Comparison of ENCODE assay signal across 8 mouse cellular contexts in genomic region chr1:106544817-106545612, GRCm38 (mm10).
DNase-seq lines count a peak whose midpoint lies in the region; ATAC-seq and TF ChIP-seq lines count a peak whose summit lies in the region.

No protein-coding gene starts in this region.

- in situ Hi-C loops in Patski (cut with MboI; ENCODE audit: low pct_unique_long_range_greater_than_20kb), result loop anchor here (5.0 kb wide), 1 partner anchor 167 kb away; the partner anchor contains the start of gene Bcl2

- H3K27me3 ChIP-seq in Patski, result no peaks in the 10 kb centered on the region

- intact Hi-C loops in heart, postnatal 25 days (cut with DNase I), result loop anchor here (5.0 to 10.0 kb wide), 3 partner anchors 37 to 270 kb away; no protein-coding TSS in a partner anchor

- CTCF ChIA-PET in Patski (lab: Charles Lee), result interaction anchor here (0.7 to 7.0 kb wide), 17 partner anchors 8 to 196 kb away, joined by 3 to 95 read pairs (median 7); partner anchors contain the start of gene Bcl2

- peak; percentile 61 to 85 for DNase-seq in heart, adult 18-20 months
- no peak for DNase-seq in heart, postnatal 25 days (ENCODE audit: low spot score)
- DNase-seq in 416B (ENCODE audit: low read depth), result peak; percentile 71
- no peak for DNase-seq in Patski (ENCODE audit: low read depth, low spot score)
- DNase-seq in frontal cortex, postnatal 25 days (ENCODE audit: low spot score in 2 of 2), result peak; percentile 19 to 31
- peak; percentile 19 to 72 for DNase-seq in layer of hippocampus, postnatal 25 days (ENCODE audit: extremely low spot score in 1 of 2, low spot score in 1 of 2)
- DNase-seq in retina, embryonic 14.5 days (ENCODE audit: low spot score), result peak; percentile 54
- DNase-seq in neural tube, embryonic 10.5 days (ENCODE audit: extremely low spot score, low spot score), result no peak

- POLR2A ChIA-PET in Patski (lab: Charles Lee), result interaction anchor here (1.2 to 1.9 kb wide), 3 partner anchors 22 to 169 kb away, joined by 3 to 6 read pairs (median 4); partner anchors contain the start of gene Bcl2

- ATAC-seq in Patski, result no peak

- peak; percentile 71 for TF ChIP-seq CTCF in Patski (IDR thresholded peaks at IDR 0.05)

Comparison
In these comparisons a context has a peak if more than half of its experiments do, and no peak if none do; other contexts are left out.
1. DNase-seq: peak in heart, adult 18-20 months (2 of 2), 416B (single experiment), frontal cortex, postnatal 25 days (2 of 2), layer of hippocampus, postnatal 25 days (2 of 2) and retina, embryonic 14.5 days (single experiment); none in heart, postnatal 25 days (single experiment), Patski (single experiment) and neural tube, embryonic 10.5 days (single experiment).